Mouse (Mus musculus): ENCODE measurements at regions not wholly inside any gene's neighbourhood (a gene's known extent, or its start where the extent isn't known, plus 50 kb on each side); places are given as distances from the start of the nearest gene placed in this dataset.

DNA sequence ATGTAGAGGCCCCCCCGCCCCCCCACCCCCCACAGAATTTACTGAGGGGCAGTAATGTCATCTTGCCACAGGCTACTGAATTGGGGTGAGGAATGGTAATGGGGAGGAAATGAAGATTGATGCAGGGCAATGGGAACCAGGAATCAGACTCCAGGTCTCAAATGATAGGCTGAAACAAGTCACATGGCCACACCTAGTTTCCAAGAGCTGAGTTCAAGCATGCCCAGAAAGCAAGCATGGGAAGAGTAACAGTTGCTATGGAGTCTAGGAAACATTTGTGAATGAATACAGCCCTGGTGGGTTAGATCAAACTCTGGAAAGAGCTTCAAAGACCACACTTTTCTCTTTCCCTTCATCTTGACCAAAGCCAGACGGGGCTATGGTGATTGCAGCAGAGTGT lies 104.3 kb upstream of the Ptch1 start:
- TF ChIP-seq POLR2A (IDR thresholded peaks at IDR 0.05; ENCODE audit: insufficient read length, low read depth) (no peak), E2F4 (IDR thresholded peaks at IDR 0.05; ENCODE audit: insufficient read depth) (no peak), MYOD1 (IDR thresholded peaks at IDR 0.05; ENCODE audit: control insufficient read depth in 1 of 3, insufficient read length in 2 of 3, low read depth in 2 of 3) (no peak), MAX (IDR thresholded peaks at IDR 0.05; ENCODE audit: low read depth) (no peak), POLR2AphosphoS2 (IDR thresholded peaks at IDR 0.05; ENCODE audit: insufficient read length, low read depth) (no peak), MYOG (IDR thresholded peaks at IDR 0.05; ENCODE audit: control insufficient read depth in 1 of 3, insufficient read depth in 1 of 3, insufficient read length in 2 of 3, low read depth in 2 of 3) (no peak), CEBPB (IDR thresholded peaks at IDR 0.05; ENCODE audit: insufficient read depth, poor library complexity, severe bottlenecking) (no peak), USF1 (IDR thresholded peaks at IDR 0.05; ENCODE audit: low read depth) (no peak), SRF (IDR thresholded peaks at IDR 0.05; ENCODE audit: control insufficient read depth, insufficient read length, low read depth) (no peak)
